Mouse (Mus musculus) left cerebral cortex, postnatal 14 days (tissue): Measurements from ENCODE around the gene Lgals7. TPM values are rescaled to one million over a fixed set of nuclear protein-coding genes. Genes with fewer than 3 reads are reported as not detected.

Experiments
- DNase-seq, 2 experiments: peaks; one replicate each; pipeline ENCODE4 v3.0.0; 2021 to 2022; ENCODE audit warnings: low spot score in 2 of 2, mixed read lengths in 1 of 2
- intact Hi-C: fragments of 180-260 bp; cut with DNase I; formaldehyde crosslinking; loops from one replicate; pipeline ENCODE4 v1.15.1; 2025
- total RNA-seq, 2 experiments: library from RNA; stranded (reverse); gene quantifications; 2 replicates each; pipeline ENCODE4 v1.2.3; 2021

Lgals7 gene
- total RNA-seq, 2 experiments from 2014 or later: 0.47 TPM; not detected in 1

GRCm38 (mm10) chr7:28825686-28826401 lies 37.8 kb upstream of the Lgals7 start:
- intact Hi-C loops: loop anchor here (5.0 kb wide), 1 partner anchor 41 kb away; no protein-coding TSS in a partner anchor
- DNase-seq: no peak

- intact Hi-C loops: loop anchor here (5.0 kb wide), 1 partner anchor 41 kb away; no protein-coding TSS in a partner anchor
- no peak for DNase-seq
These were observed 37.3 kb upstream of the Lgals7 start for GRCm38 (mm10) chr7:28826402-28826772.

GRCm38 (mm10) chr7:28827338-28827737 lies 36.3 kb upstream of the Lgals7 start:
- DNase-seq: peak; percentile 83 to 89
- intact Hi-C loops: loop anchor here (5.0 kb wide), 1 partner anchor 40 kb away; no protein-coding TSS in a partner anchor

- intact Hi-C loops: loop anchor here (5.0 kb wide), 1 partner anchor 37 kb away; no protein-coding TSS in a partner anchor
- no peak for DNase-seq
These were observed 33.8 kb upstream of the Lgals7 start for GRCm38 (mm10) chr7:28829821-28830220.

GRCm38 (mm10) chr7:28830981-28831380 lies 32.7 kb upstream of the Lgals7 start:
- DNase-seq: no peak
- intact Hi-C loops: no loop called here

GRCm38 (mm10) chr7:28831411-28832125 lies 32.1 kb upstream of the Lgals7 start:
- intact Hi-C loops: no loop called here

GRCm38 (mm10) chr7:28832137-28832536 lies 31.5 kb upstream of the Lgals7 start:
- intact Hi-C loops: no loop called here

More at GRCm38 (mm10) chr7:28831411-28832125, 32.1 kb upstream of the Lgals7 start:
- DNase-seq: no peak

GRCm38 (mm10) chr7:28833723-28834347 lies 29.8 kb upstream of the Lgals7 start, which contains the start of gene Lgals4:
Gene Lgals4 (plus strand): TSS chr7:28833854.
- intact Hi-C loops: no loop called here
- no peak for DNase-seq

More at GRCm38 (mm10) chr7:28832137-28832536, 31.5 kb upstream of the Lgals7 start:
- no peak for DNase-seq

GRCm38 (mm10) chr7:28836936-28837335 lies 26.7 kb upstream of the Lgals7 start:
- intact Hi-C loops: no loop called here
- DNase-seq: no peak

- intact Hi-C loops: no loop called here
These were observed 25.3 kb upstream of the Lgals7 start for GRCm38 (mm10) chr7:28838331-28838730.

GRCm38 (mm10) chr7:28847273-28847672 lies 16.4 kb upstream of the Lgals7 start:
- DNase-seq: no peak
- intact Hi-C loops: no loop called here

More at GRCm38 (mm10) chr7:28838331-28838730, 25.3 kb upstream of the Lgals7 start:
- DNase-seq: no peak

- intact Hi-C loops: no loop called here
- no peak for DNase-seq
These were observed 13.9 kb upstream of the Lgals7 start for GRCm38 (mm10) chr7:28849700-28850236.

GRCm38 (mm10) chr7:28850642-28851041 lies 13.0 kb upstream of the Lgals7 start:
- intact Hi-C loops: no loop called here
- DNase-seq: no peak

GRCm38 (mm10) chr7:28859953-28860352 lies 3.7 kb upstream of the Lgals7 start:
- no peak for DNase-seq
- intact Hi-C loops: no loop called here

- intact Hi-C loops: no loop called here
- DNase-seq: no peak
These were observed 2.8 kb upstream of the Lgals7 start for GRCm38 (mm10) chr7:28860898-28861297.

GRCm38 (mm10) chr7:28862817-28863499 lies 695 bp upstream of the Lgals7 start:
- DNase-seq: peak; percentile 70 to 89
- intact Hi-C loops: no loop called here

GRCm38 (mm10) chr7:28864288-28864750 lies 666 bp downstream of the Lgals7 start:
- intact Hi-C loops: no loop called here
- DNase-seq: no peak

GRCm38 (mm10) chr7:28865481-28866300 lies 2.0 kb downstream of the Lgals7 start:
- intact Hi-C loops: loop anchor here (2.0 to 5.0 kb wide), 2 partner anchors 38 to 71 kb away; partner anchors contain the start of gene Ech1
- peak; percentile 77 to 81 for DNase-seq
